Mouse (Mus musculus): ENCODE results near the gene 4930435E12Rik.
"Not testable (repeated sequence)": the region's sequence is repeated elsewhere in the genome, so short reads cannot be mapped to it uniquely, and the experiment has no call there.

Gene 4930435E12Rik

DNA sequence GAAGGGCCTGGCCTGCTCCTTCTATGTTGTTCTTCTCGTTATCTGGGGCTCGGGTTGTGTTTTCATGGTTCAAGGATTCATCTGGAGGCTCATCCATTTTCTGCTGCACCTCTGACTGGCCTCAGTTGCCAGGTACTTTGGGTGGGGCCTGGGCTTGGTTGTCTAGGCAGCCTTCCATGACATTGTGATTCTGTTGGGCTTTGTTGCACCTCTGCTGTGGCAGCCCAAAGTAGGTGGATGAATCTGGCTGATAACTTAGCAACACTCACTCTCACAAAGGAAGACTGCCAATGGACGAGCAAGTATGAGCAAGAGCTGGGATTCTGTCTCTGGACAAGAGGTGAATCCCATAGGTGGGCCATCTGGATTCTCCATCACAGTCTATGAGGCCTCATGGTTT lies at the start of gene 4930435E12Rik:
Gene 4930435E12Rik, minus strand, starts transcription at position 101 of the 400 bp plus-strand sequence.
- no peak for DNase-seq (ENCODE audit: low spot score)

DNA sequence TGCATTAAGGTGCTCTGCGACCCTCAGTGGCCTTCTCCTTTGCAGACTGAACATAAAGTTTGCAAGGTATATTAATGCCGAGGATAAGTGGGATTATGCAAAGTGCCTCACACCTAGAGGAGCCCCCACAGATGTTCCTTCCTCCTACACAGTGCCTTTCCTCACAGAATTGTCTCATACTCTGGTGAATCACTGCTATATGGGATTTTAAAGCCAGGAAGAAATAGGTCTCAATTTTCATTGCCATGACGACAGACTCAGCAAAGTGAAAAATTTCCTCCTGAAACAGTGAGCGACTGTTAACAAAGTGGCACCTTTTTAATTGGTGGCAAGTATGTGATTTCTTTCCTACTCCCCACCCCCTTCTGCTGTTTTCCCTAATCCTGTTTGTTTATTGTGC lies 45.9 kb upstream of the 4930435E12Rik start:
- no peak for DNase-seq (ENCODE audit: low spot score)

DNA sequence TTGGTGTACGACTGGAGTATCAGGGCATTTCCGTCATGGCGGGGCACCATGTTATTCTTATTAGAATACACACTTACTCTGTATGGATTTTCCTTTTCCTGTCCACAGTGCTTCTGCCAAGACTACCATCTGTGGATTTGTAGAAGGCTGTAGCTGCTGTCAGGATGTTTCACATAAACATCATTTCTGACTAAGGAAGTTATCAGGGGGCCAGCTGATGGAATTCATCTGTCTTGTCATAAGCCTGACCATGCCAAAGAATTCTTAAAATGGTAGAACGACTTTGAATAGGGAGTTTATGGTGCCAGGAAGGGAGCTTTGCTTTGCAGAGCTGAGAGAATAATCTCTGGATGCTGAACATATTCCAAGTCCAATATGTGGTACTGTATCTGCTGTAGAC lies 44.7 kb upstream of the 4930435E12Rik start:
- no peak for DNase-seq (ENCODE audit: low spot score)

DNA sequence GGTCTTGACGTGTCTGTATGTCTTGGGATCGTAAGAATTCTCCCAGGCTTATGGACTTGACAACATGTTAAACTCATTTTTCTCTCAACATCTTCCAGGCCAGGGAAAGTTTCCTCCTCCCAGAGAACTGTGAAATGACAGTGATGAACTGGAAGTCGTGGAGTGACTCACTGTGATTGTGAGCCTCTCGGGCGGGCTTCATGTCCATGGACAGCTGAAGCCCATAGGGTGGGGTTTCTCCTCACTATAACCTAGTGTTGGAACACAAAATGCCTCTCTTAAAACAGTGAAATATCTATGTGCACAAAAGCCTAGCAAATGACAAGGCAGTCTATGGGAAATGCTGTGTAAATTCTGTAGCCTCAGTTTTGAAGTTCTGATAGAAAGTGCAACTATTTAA lies 35.8 kb upstream of the 4930435E12Rik start:
- no peak for DNase-seq (ENCODE audit: low spot score)

DNA sequence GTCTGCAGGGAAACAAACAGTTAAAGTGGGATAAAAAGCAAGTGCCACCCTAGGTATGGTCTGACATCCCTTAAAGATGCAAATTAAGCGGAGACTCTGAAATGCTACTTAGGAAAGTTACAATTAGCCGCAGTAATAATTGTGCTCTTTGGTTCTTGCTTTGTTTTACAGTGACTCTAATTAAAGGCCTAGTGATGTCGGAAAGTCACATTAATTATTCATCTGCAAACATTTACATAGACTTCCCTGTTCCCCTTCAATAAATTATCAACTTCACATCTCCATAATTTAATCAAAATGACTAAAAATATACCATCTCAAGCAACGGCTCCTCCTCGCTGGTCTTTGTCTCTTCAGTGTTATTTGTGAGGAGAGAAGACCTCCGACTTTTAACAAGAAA lies 32.0 kb upstream of the 4930435E12Rik start:
- DNase-seq (ENCODE audit: low spot score) = no peak

- peak; percentile 7 for DNase-seq (ENCODE audit: low spot score)
These were observed 29.7 kb upstream of the 4930435E12Rik start for GRCm38 (mm10) chr16:38858120-38858749.

GRCm38 (mm10) chr16:38812521-38812920 lies 16.0 kb downstream of the 4930435E12Rik start:
- DNase-seq (ENCODE audit: low spot score) = peak; percentile 61

DNA sequence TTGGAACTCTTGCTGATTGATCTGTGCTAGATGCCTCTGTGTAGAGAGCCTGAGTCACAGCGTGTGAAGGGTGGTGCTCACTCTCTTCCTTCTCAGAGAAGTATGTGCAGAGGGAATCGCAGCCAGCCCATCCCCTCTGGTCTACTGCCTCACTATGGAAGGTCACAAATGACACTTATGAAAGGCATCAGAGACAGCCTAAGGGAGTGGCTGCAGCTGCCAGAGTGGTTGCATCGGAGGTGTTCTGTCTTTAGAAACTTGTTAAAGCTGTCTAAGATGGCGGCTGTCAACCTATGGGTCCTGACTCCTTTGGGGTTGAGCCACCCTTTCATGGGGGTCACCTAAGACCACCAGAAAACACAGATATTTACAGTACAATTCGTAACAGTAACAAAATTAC lies 18.4 kb downstream of the 4930435E12Rik start:
- DNase-seq (ENCODE audit: low spot score) = no peak

DNA sequence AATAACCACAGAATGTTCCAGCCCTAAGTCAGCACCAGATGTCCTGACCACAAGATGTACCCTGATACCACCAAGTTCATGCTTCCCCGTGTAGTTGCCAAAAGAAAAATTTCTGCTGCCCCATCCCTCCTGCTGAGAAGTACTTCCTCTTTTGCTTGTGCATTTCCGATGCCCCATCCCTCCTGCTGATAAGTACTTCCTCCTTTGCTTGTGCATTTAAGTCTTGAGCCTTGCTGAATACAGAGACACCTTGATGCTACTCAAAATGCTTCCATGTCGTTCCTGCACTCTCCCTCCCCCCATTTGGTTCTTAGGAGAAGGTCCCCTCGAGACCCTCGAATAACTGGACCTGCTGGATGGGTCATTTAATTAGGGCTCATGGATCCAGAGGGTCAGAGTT lies 20.8 kb downstream of the 4930435E12Rik start:
- not testable (repeated sequence) for DNase-seq (ENCODE audit: low spot score)

GRCm38 (mm10) chr16:38800091-38800490 lies 28.5 kb downstream of the 4930435E12Rik start, which contains the start of gene Upk1b:
Gene Upk1b, minus strand, starts transcription at chr16:38800328.
- no peak for DNase-seq (ENCODE audit: low spot score)

DNA sequence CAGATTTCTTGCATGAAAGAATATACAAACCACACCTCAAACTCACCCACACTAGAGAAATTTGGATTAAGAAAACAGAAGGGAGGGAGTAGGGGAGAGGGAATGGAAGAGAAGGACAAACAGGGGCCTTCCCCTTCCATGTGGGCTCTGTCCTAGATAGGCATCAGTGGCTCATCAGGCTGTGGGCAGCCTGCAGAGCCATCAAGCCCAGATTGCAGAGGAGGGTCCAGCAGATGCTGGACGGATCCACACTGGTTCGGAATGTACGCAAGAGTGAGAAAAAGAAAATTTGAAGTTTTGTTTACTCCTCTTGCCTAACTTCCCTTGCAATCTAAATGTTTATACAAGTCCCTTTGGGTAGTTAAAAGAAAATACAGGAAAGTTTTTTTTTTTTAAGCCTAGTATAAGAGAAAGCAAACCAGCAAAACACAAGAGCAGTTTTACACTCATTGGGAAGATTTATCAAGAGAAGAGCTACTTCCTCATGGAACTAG lies 29.5 kb downstream of the 4930435E12Rik start:
- DNase-seq (ENCODE audit: low spot score) = no peak

DNA sequence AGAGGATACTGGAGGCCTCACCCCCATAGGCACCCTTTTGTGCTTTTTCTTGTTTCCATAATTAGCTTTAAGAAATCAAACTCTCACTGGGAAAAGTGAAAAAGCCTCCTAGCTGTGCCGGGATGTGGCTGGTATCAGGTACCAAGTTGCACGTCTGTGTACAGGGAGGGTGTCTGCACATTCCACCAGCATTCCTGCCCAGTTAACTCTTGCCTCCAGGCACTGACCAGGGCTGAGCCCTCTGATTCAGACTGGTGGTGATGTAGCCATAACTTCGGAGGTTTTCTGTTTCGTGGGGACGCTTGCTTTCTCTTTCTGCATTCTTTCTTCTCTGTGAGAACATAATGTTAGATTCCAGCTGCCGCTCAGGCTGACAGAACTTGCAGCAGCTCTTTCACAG lies 35.4 kb downstream of the 4930435E12Rik start:
- no peak for DNase-seq (ENCODE audit: low spot score)

DNA sequence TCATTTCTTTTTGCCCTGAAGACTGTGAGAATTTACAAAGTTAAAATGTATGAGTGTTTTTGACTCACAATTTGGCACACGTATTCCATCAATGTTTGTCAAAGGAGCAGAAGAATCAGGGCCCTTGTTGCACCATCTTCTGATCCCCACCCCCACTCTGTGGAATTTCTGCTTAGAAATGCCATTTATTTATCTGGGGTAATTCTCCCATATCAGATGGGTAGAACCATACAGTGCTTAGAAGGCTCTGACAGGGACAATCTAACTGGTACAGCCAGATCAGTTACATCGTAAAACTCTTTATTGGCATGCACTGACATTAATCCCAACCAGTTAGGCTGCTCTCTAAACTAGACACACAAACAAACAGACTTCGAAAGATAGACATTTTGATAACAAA lies 38.6 kb downstream of the 4930435E12Rik start:
- DNase-seq (ENCODE audit: low spot score) = no peak

DNA sequence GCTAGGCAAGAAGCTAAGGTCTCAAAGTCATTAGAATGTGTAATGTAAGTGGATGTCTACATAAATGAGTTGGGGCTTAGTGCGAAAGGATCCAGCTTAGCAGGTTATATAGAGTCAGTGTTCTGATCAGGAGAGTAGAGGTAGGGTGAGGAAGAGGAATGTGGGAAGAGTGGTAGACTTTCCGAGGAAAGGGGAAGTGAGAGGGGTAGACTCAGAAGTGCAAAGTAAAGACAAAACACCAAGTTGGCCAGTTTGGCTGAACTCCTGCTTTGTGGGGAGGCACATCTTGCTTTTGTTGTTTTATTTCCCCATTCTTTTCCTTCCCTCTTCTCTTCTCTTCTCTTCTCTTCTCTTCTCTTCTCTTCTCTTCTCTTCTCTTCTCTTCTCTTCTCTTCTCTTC lies 39.5 kb downstream of the 4930435E12Rik start:
- DNase-seq (ENCODE audit: low spot score) = no peak

- DNase-seq (ENCODE audit: low spot score) = no peak
These were observed 43.2 kb downstream of the 4930435E12Rik start for GRCm38 (mm10) chr16:38785301-38785700.

DNA sequence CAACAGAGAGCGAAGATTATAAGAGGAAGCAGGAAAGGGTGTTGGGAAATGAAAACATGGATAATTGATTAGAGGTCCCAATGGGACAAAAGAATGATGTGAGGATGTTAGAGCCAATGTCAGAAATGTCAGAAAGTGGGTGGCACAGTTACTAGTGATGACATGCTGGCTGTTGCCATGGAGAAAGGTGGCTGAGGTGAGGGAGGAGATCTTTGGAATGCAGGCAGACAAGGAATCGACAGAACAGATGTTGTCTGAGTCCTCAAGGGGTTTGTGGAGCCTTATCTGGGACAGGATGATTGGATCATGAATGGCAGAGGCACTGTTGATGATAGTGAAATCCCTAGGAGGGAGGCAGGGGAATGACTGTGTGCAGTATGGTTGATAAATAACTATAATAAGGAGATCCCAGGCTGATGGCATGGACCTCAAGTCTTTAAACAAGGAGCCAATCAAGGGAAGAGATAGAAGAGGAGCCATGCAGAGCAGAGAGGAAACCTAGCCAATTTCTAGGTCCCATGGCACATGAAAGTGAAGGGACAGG lies 46.0 kb downstream of the 4930435E12Rik start:
- no peak for DNase-seq (ENCODE audit: low spot score)

GRCm38 (mm10) chr16:38781946-38782345 lies 46.6 kb downstream of the 4930435E12Rik start:
- DNase-seq (ENCODE audit: low spot score) = no peak

- DNase-seq (ENCODE audit: low spot score) = no peak
These were observed 47.5 kb downstream of the 4930435E12Rik start for GRCm38 (mm10) chr16:38780960-38781572.

DNA sequence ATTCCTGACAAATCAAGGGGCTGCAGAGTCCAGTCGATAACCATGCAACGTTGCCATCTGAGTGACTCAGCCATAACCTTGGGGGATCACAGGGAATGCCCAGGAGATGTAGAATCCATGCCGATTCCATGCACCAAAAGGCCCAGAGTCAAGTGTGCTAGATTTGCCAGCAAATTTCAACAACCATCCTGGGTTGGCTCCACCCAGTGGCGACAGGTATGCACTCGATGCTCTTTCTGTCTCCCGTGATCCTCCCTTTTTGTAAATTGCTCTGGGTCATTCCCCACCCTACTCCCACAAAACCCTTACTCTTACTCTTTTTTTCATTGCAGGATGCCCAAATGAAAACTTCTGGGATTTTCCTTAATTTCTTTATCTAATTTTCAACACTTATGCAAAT lies 52.2 kb downstream of the 4930435E12Rik start:
- no peak for DNase-seq (ENCODE audit: low spot score)

GRCm38 (mm10) chr16:38774964-38775746 lies 53.4 kb downstream of the 4930435E12Rik start:
- no peak for DNase-seq (ENCODE audit: low spot score)

GRCm38 (mm10) chr16:38772906-38773496 lies 55.5 kb downstream of the 4930435E12Rik start:
- DNase-seq (ENCODE audit: low spot score) = no peak

DNA sequence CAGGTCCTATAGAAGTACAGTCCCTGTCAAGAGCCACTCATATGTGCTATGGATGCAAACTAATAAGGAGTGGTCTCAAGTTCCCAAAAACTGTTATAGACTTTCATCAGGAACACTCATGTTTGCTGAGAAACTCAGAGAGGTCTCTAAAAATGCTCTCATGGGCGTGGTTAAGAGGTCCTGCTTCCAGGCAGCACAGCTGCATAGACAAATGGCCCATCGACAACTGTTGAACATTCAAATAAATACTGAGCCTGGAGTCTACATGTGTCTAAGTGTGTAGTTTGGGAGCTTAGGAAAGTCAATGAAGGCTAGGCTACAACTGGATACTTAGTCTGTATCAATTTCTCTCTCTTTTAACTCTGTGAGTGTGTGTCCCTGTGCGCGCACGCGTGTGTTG lies 57.4 kb downstream of the 4930435E12Rik start:
- DNase-seq (ENCODE audit: low spot score) = no peak

All from ovary, postnatal 14 days (tissue).